ENCODE assay signal across 15 mouse cellular contexts in genomic region chr16:58526729-58527128, GRCm38 (mm10).
"Had no signal": no experiment of that assay in that cellular context is flagged by ENCODE, and none has a peak within 500 bp of the region (broad histone marks: within the 10 kb centered on the region; RNA-seq: fewer than 3 reads in every experiment).

No protein-coding gene starts in this region.

- H3K4me2 ChIP-seq: lung, embryonic 14.5 days; midbrain, embryonic 13.5 days had no signal

- H3K4me3 ChIP-seq: left cerebral cortex, adult 2 months; midbrain, embryonic 13.5 days; myocyte had no signal

- ATAC-seq: inflammation-experienced regulatory T-cells, adult 6 months; intestine, embryonic 16.5 days; lung, postnatal 0 days; midbrain, embryonic 13.5 days; midbrain, embryonic 16.5 days had no signal

- H3K9ac ChIP-seq: lung, embryonic 14.5 days; midbrain, embryonic 13.5 days had no signal

- H3K27ac ChIP-seq: kidney, postnatal 0 days; left cerebral cortex, adult 2 months; macrophage; midbrain, embryonic 13.5 days had no signal

- H3K36me3 ChIP-seq: midbrain, embryonic 13.5 days had no signal

- DNase-seq: kidney, adult 2 months; kidney, postnatal 25 days; layer of hippocampus, postnatal 36 days; lung, embryonic 14.5 days; thymus, adult 18-20 months; thymus, postnatal 36 days had no signal
